Mouse (Mus musculus) thymus, adult 2 months (tissue): ENCODE data around the gene Pik3r5.

Source experiments
- CTCF ChIP-seq: fragments of 200-500 bp; IDR thresholded peaks from 2 replicates; pipeline ENCODE4 v1.5.1; 2012; ENCODE audit warnings: mild to moderate bottlenecking, control low read depth, low read length, moderate library complexity, borderline replicate concordance; ENCODE audit not compliant: control insufficient read depth, poor library complexity, insufficient read depth; ENCODE audit errors: extremely low read depth
- POLR2A ChIP-seq: fragments of 200-500 bp; IDR thresholded peaks from 2 replicates; pipeline ENCODE4 v1.6.1; 2012; ENCODE audit warnings: mild to moderate bottlenecking, low read length, control low read depth, moderate library complexity; ENCODE audit not compliant: control insufficient read depth, poor library complexity, insufficient read depth; ENCODE audit errors: extremely low read depth

- no peak for TF ChIP-seq CTCF
- no peak for TF ChIP-seq POLR2A
These were observed 61.8 kb downstream of the Pik3r5 start for GRCm38 (mm10) chr11:68493760-68494159.
